Comparison of ENCODE assay signal across 8 mouse cellular contexts in genomic region chr7:16845072-16845819, GRCm38 (mm10). TPM values are rescaled to one million over a fixed set of nuclear protein-coding genes. Genes with fewer than 3 reads are reported as not detected.
DNase-seq lines count a peak whose midpoint lies in the region; ATAC-seq and TF ChIP-seq lines count a peak whose summit lies in the region.

No protein-coding gene starts in this region.

- peak overlapping the region; percentile 79 for H3K27ac ChIP-seq in heart, embryonic 10.5 days
- H3K27ac ChIP-seq in kidney, adult 2 months (ENCODE audit: insufficient read depth, low read depth, low read length), result peak overlapping the region; percentile 73
- peak overlapping the region; percentile 94 for H3K27ac ChIP-seq in lung, postnatal 0 days (ENCODE audit: low read length)

- TF ChIP-seq CTCF in kidney, adult 2 months (conservative IDR thresholded peaks at IDR 0.05; ENCODE audit: insufficient read depth, insufficient read length, low read depth, low read length), result no peak
- TF ChIP-seq CTCF in lung, postnatal 0 days (IDR thresholded peaks at IDR 0.05), result no peak

- peak; percentile 56 for DNase-seq in 416B (ENCODE audit: low read depth)
- peak; percentile 54 for DNase-seq in adrenal gland, postnatal 14 days
- DNase-seq in heart, embryonic 10.5 days (ENCODE audit: low spot score), result no peak
- DNase-seq in kidney, adult 2 months, result peak; percentile 78
- peak; percentile 65 for DNase-seq in lung, postnatal 0 days (ENCODE audit: low spot score)
- peak; percentile 57 to 59 for DNase-seq in spleen, postnatal 10 days (ENCODE audit: low spot score in 2 of 2)
- DNase-seq in cerebellum, postnatal 10 days, result no peak
- DNase-seq in right cerebral cortex, adult 18-20 months, result no peak

- H3K9me3 ChIP-seq in heart, embryonic 10.5 days, result no peaks in the 10 kb centered on the region
- H3K9me3 ChIP-seq in lung, postnatal 0 days (ENCODE audit: low read length), result no peaks in the 10 kb centered on the region

- H3K4me1 ChIP-seq in heart, embryonic 10.5 days, result peaks cover 44% of the 10 kb centered on the region
- 0 out of 2 replicates have a peak, but pooled peaks cover 5% of the 10 kb centered on the region for H3K4me1 ChIP-seq in kidney, adult 2 months (ENCODE audit: control insufficient read depth, insufficient read depth, low read length)
- peaks cover 17% of the 10 kb centered on the region; the same call in 1 of the 2 replicates for H3K4me1 ChIP-seq in lung, postnatal 0 days (ENCODE audit: insufficient read depth, low read depth, low read length)

- 0 out of 2 replicates have a peak, but pooled peaks cover 3% of the 10 kb centered on the region for H3K27me3 ChIP-seq in heart, embryonic 10.5 days (ENCODE audit: insufficient read depth, poor library complexity, severe bottlenecking)
- H3K27me3 ChIP-seq in kidney, adult 2 months (replicated peaks; ENCODE audit: control insufficient read depth, insufficient read depth, low read length), result no peaks in the 10 kb centered on the region
- no peaks in the 10 kb centered on the region for H3K27me3 ChIP-seq in lung, postnatal 0 days (replicated peaks; ENCODE audit: insufficient read depth, low read length)

- TF ChIP-seq EP300 in lung, postnatal 0 days (IDR thresholded peaks at IDR 0.05), result peak; percentile 58

- no peak for TF ChIP-seq POLR2A in kidney, adult 2 months (IDR thresholded peaks at IDR 0.05; ENCODE audit: low read depth, low read length)

- peak; percentile 34 for ATAC-seq in lung, postnatal 0 days

- H3K4me2 ChIP-seq in lung, postnatal 0 days (replicated peaks; ENCODE audit: low read depth, low read length), result peak overlapping the region; percentile 98

- H3K4me3 ChIP-seq in heart, embryonic 10.5 days, result peak overlapping the region; percentile 73
- H3K4me3 ChIP-seq in kidney, adult 2 months (ENCODE audit: insufficient read depth, low read depth, low read length), result peak overlapping the region; percentile 83
- peak overlapping the region; percentile 59 for H3K4me3 ChIP-seq in lung, postnatal 0 days (ENCODE audit: low read depth, low read length)

- peak overlapping the region; percentile 82 for H3K9ac ChIP-seq in lung, postnatal 0 days (replicated peaks; ENCODE audit: low read depth)

- H3K36me3 ChIP-seq in heart, embryonic 10.5 days, result peaks cover 50% of the 10 kb centered on the region
- no peaks in the 10 kb centered on the region for H3K36me3 ChIP-seq in kidney, adult 2 months (ENCODE audit: control insufficient read depth, insufficient read depth, low read length)
- peaks cover 7% of the 10 kb centered on the region for H3K36me3 ChIP-seq in lung, postnatal 0 days (ENCODE audit: insufficient read depth, low read length)

- 33% methylated on average over 14 of the region's 14 CpGs for WGBS in heart, embryonic 10.5 days
- 27% methylated on average over 14 of the region's 14 CpGs for WGBS in kidney, adult 2 months
- 15% methylated on average over 14 of the region's 14 CpGs for WGBS in lung, postnatal 0 days

RNA-seq across cellular contexts. Expression of gene Prkd2, which starts 2.5 kb away (rescaled TPM):
- 25.0 and 35.4 TPM in 2 replicates for total RNA-seq in adrenal gland, postnatal 14 days (2021)
- 8.9 and 9.4 TPM in 2 replicates for polyA plus RNA-seq in heart, embryonic 10.5 days (2016; fragmentation: Nextera tagmentation; extraction: Ambion mirVana)
- 18.3 and 23.3 TPM in 2 replicates for polyA plus RNA-seq in kidney, adult 2 months (2012; rRNA removed)
- polyA plus RNA-seq in lung, postnatal 0 days (2015; fragmentation: Nextera tagmentation; extraction: Ambion mirVana), result 26.1 and 29.0 TPM in 2 replicates

RNA-seq across cellular contexts. Expression of gene Fkrp, which starts 28.7 kb away (rescaled TPM):
- 23.8 and 25.1 TPM in 2 replicates for total RNA-seq in adrenal gland, postnatal 14 days (2021)
- polyA plus RNA-seq in heart, embryonic 10.5 days (2016; fragmentation: Nextera tagmentation; extraction: Ambion mirVana), result 29.5 and 36.7 TPM in 2 replicates
- 31.0 and 33.9 TPM in 2 replicates for polyA plus RNA-seq in kidney, adult 2 months (2012; rRNA removed)
- polyA plus RNA-seq in lung, postnatal 0 days (2015; fragmentation: Nextera tagmentation; extraction: Ambion mirVana), result 22.3 and 23.5 TPM in 2 replicates

RNA-seq across cellular contexts. Expression of gene Strn4, which starts 29.6 kb away (rescaled TPM):
- 71.1 and 71.7 TPM in 2 replicates for total RNA-seq in adrenal gland, postnatal 14 days (2021)
- 101 and 107 TPM in 2 replicates for polyA plus RNA-seq in heart, embryonic 10.5 days (2016; fragmentation: Nextera tagmentation; extraction: Ambion mirVana)
- polyA plus RNA-seq in kidney, adult 2 months (2012; rRNA removed), result 94.4 and 116 TPM in 2 replicates
- polyA plus RNA-seq in lung, postnatal 0 days (2015; fragmentation: Nextera tagmentation; extraction: Ambion mirVana), result 57.7 and 60.7 TPM in 2 replicates

RNA-seq across cellular contexts. Expression of gene Dact3, which starts 29.9 kb away (rescaled TPM):
- 2.6 and 4.1 TPM in 2 replicates for total RNA-seq in adrenal gland, postnatal 14 days (2021)
- 5.0 and 7.2 TPM in 2 replicates for polyA plus RNA-seq in heart, embryonic 10.5 days (2016; fragmentation: Nextera tagmentation; extraction: Ambion mirVana)
- 5.5 and 7.5 TPM in 2 replicates for polyA plus RNA-seq in kidney, adult 2 months (2012; rRNA removed)
- 4.2 and 4.3 TPM in 2 replicates for polyA plus RNA-seq in lung, postnatal 0 days (2015; fragmentation: Nextera tagmentation; extraction: Ambion mirVana)

RNA-seq across cellular contexts. Expression of gene Gng8, which starts 46.3 kb away (rescaled TPM):
- total RNA-seq in adrenal gland, postnatal 14 days (2021), result 0.59 and 0.60 TPM in 2 replicates
- polyA plus RNA-seq in heart, embryonic 10.5 days (2016; fragmentation: Nextera tagmentation; extraction: Ambion mirVana), result 3.0 and 6.3 TPM in 2 replicates
- 3.6 and 3.7 TPM in 2 replicates for polyA plus RNA-seq in kidney, adult 2 months (2012; rRNA removed)
- 5.2 and 6.6 TPM in 2 replicates for polyA plus RNA-seq in lung, postnatal 0 days (2015; fragmentation: Nextera tagmentation; extraction: Ambion mirVana)

Comparison
In these comparisons a context has a peak if more than half of its experiments do, and no peak if none do; other contexts are left out.
1. DNase-seq: peak in 416B (single experiment), adrenal gland, postnatal 14 days (single experiment), kidney, adult 2 months (single experiment), lung, postnatal 0 days (single experiment) and spleen, postnatal 10 days (2 of 2); none in heart, embryonic 10.5 days (single experiment), cerebellum, postnatal 10 days (0 of 2) and right cerebral cortex, adult 18-20 months (single experiment).
2. Peak in every context shown above with its lines, with median percentiles within 50 percentile points of each other: H3K27ac ChIP-seq and H3K4me3 ChIP-seq.